Mouse (Mus musculus): Measurements from ENCODE around the gene Jade3.

DNA sequence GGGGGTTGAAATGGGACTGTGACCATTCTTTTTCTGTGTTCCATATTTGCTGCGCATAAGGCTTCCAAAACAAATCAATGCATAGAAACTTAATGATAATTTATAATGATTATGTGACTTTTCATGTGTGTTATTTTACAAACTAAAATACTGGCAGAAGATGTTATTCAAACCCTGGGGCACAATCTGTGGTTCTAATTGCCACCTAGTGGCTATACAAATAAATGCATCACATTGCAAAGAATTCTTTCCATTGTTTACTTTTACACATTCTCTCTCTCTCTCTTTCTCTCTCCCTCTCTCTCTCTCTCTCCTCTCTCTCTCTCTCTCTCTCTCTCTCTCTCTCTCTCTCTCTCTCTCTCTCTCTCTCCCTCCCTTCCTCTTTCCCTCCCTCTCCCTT lies 136.4 kb downstream of the Jade3 start:
- TF ChIP-seq GATA1 (IDR thresholded peaks at IDR 0.05; ENCODE audit: low read length) = no peak
- no peak for TF ChIP-seq TAL1 (IDR thresholded peaks at IDR 0.05; ENCODE audit: low read length)

Data from erythroblast, embryonic 14.5 days (primary cell).